Mouse (Mus musculus): ENCODE measurements around the gene Nkx2-2.

The Nkx2-2 gene

DNA sequence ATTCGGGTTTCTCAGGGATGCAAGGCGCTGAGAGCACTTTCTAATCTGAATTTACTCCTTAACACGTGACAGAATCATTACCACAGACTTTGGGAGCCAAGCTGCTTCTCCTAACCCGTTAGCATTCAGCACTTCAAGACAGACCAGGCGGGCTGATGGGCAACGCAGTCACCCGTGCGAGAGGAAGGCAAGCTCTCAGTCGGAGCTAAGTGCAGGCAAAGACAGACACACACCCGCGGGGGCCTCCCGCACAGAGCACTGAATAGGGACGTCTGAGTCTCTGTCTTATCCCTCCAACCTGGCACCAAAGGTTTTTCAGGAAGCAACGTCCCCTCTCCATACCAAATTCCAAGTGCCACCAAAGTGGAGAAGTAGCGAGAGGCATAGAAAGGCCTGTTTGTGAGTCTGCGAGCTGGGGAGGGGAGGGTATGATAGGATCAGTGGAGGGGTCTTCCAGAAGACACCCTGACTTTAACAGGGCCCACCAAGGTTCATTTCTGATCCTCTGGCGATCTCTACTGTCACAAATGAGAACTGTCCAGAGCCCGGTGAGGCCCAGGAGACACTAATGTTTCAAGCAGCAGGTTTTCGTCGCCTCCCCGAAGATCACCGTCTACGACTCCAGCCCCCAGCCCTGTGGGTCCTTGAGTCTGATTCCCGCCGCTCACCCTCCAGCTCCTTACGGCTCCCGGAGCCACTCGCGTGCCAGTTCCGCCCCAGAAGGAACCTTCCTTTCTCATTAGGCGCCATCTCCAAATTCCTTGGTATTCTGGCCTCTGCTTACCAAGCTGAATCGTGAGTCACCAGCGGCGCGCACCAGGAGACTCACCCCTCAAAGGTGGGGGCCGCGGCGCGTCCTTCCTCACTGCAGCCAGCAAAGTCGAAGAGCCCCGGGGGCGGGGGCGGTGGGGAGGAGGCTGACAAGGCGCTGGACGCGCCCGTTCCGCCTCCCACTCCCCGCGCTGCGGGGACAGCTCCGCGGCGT lies at the start of gene Nkx2-2:
TSS of gene Nkx2-2 (minus strand) at position 973 of the 985 bp plus-strand sequence.
- peak in 1 of 2 experiments; percentile 29 for DNase-seq

DNA sequence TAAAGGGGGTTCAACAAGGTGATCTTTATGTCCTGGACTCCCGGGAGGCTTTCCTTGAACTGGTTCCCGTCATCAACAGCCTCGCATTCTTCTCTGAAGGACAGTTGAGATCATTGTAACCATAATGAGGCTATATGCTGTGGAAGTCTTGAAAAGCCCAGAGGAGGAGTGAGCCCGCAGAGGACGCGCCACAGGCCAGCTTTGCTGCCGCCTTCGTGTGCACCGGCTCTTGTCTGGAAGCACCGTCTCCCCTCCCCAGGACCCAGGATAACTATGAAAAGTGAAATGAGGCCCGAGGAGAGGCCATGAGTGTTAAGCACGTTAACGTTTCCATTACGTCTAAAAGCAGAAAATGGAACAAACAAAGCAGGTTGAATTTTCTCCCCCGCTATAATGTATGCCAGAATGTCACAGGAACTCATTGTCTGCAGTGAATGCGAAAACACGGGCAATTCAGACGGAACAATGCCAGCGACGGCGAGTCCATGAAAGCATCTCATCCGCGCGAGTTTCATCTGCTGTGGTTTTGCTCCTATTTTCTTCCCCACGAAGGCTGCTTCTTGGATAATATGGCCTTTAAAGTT lies 41.8 kb upstream of the Nkx2-2 start:
- no peak for DNase-seq

DNA sequence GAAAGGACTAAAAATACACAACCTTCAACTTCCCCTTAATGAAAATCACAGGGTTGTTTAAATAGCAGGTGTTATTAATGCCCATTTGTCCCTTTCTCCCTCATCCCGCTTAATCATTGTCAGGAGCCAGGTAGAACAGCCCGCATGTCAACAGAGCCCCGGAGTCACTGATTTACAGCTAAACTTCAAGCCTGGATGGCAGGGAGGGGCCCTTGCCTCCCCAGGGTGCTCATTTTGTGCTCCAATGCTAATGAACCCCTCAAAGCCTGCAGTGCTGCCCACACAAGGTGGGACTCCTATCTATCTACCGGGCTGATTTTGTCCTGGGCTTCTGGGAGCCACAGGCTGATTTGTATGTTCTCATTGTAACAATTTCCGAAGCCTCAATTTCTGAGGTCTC lies 37.1 kb upstream of the Nkx2-2 start:
- DNase-seq = no peak

DNA sequence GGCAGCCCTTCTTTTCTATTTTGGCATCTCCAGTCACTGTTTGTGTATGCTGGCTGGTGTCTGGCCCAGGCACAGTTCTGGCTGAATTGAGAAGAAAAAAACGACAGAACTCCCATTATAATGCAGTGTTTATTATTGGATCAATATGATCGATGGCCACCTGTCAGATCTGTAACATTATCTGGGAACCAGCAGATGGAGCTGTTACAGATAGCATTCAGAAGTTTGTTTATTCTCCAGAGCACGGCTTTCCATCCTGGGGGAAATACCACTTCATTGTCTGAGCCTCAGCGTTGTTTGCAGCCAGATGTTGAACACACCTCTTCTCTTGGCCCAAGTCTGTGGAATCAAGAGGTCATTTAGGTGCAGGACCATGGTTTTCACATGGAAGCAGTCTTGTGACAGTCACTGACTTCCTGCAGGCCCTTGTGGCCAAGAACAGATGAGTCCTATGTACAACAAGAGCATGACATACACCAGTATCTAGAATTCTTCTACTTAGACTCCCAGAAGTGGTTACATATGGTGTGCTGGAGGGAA lies 11.1 kb upstream of the Nkx2-2 start:
- DNase-seq = no peak

DNA sequence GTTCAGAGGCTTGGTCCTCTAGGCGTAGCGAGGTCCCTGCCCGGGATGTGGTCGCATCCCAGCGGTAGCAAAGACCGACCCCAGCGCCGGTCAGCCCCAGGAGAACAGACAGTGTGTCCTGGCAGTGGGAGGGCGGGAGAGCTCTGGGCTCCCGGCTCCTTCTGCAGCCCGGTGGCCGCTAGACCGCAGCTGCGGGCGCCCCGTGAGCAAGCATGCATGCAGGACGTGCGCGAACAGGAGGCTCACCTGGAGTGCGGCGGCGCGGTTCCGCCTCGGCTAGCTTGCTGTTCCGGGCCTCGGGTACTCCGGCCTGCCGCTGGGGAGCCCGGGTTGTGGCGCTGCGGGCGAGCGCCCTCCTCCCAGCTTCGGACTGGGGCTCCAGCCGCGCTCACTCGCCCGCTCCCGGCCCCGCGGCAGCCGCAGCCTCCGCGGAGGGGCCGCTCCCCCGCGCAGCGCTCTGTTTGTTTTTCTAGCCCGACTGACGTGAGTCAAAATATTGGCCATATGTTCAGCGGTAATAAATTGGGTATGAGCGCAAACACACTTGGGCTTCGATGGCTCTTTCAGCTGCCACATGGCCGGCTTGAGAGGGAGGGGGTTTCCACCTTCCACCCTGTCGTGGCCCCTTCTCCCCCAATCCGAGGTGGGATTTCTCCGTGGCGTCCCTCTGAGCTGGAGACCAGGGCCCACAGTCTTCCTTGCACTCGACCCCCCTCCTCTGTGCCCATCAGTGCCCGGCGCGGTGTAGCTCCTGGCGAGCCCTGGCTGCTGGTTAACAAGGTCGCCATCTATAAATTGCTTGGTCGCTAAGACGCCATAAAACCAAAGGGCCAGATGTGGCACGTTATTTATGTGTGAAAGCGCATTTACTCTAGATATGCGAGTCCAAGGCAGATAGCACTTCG lies 920 bp upstream of the Nkx2-2 start:
- DNase-seq = peak in 1 of 2 experiments; percentile 15

DNA sequence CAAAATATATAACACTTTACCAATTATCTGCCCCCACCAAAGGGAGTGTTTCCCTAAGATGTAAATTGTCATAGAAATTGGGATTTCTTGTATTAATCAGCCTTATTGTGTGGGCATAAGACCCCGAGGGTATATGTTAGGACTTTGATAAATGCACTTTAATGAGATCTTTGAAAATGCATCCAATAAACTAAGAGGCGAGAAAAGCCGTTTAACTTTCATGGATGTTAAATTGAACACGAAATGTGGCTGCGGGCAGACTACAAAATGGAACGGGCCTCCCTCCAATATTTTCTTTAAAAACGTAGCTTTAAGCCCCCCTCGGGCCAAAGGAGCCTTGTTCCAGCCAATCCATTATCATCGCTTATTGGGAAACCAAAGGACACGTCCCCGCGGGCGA lies 1.3 kb downstream of the Nkx2-2 start:
- no peak for DNase-seq

DNA sequence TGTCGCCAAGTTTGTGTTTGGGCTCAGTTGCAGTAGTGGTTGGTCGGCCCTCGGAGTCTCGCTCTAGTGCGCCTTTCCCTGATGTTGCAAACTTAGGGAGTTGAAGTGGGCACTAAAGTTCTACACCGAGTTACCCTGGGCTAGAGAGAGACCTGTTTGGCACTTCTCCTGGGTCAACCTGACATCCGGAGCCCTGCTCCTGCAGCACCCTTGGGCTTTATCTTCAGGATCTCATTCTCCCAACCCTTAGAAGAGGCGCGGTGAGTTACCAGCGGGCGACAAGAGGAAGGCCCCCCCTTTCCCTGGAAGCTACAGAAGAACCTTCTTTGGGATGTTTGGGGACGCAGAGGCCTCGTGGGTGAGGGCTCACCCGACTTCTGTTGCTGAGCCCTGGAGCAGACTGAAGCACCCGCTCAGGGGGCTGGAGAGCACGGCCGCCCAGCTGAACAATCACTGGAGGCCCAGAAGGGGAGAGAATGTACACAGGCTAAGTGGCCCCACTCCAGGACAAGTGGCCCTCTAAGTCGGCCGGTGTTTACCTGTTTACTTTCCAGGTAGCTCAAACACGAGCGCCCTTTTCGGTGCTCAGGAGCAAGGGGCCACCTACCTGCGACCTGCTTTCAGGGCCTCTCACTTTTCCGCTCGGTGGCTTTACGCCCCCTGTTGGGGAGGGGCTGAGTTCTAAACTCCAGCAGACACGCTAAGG lies 3.6 kb downstream of the Nkx2-2 start:
- DNase-seq = no peak

DNA sequence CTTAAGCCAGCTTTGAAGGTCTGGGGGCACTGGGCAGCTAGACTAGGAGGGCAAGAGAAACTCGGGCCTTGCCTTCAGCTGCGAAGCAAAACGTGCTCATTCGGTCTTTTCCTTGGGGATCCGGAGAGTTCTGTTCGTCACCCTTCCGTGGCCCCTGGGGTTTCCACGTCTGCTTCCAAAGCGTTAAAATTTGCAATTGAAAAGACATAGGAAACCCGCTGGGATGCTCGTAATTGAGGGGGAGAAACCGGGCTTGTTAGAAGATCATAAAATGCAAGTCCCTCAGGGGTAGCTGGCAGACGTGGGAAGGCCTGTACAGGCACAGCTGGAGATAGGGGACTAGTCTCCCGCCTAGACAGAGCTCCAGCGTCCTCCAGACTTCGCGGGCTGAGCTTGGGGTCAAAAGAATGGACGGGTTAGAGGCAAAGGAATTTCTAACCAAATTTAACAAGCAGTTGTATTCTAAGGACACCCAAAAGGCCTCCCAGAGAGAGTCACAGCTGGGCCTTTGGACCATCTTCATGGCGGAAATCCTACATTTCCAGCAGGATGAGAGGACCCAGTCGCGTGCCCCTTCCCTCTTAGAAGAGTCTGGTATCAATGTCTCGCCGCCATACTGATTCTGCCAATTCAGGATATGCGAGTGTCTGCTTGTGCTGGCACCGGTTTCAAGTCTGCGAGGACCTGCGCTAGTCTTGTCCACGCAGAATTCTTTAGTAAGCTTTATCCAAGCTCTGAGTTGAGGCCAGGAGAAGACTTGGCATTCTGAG lies 4.3 kb downstream of the Nkx2-2 start:
- DNase-seq = no peak

DNA sequence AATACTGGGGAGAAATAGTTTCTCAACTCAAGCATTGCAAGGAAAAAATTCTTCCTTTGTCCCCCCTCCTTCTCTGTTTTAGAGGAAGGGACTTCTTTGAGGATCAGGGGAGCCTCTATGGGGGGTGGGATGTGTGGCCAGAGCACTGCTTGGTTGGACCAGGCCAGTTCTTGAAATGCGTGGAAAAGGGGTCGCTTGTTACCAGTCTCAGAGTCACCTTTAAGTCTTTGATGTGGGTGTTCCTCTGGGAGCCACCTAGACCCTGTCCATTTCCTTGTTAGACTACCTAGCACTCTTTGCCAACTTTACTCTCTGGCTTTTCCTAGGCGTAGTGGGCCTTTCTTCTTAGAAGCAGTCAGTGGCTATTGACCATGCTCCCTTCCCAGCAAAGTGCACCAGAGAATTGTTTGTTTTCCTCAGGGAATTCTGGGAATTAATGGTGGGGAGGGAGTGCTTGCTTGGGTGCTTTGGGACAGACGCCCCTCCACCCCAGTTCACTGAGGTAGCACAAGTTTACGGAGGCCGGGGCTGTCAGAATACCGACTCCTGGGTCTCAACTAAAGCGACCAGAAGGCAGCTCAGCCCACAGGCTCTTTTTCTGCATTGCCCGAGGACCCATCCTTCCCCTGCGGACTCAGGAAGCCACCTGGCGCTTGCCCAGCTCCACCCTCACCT lies 5.0 kb downstream of the Nkx2-2 start:
- no peak for DNase-seq

DNA sequence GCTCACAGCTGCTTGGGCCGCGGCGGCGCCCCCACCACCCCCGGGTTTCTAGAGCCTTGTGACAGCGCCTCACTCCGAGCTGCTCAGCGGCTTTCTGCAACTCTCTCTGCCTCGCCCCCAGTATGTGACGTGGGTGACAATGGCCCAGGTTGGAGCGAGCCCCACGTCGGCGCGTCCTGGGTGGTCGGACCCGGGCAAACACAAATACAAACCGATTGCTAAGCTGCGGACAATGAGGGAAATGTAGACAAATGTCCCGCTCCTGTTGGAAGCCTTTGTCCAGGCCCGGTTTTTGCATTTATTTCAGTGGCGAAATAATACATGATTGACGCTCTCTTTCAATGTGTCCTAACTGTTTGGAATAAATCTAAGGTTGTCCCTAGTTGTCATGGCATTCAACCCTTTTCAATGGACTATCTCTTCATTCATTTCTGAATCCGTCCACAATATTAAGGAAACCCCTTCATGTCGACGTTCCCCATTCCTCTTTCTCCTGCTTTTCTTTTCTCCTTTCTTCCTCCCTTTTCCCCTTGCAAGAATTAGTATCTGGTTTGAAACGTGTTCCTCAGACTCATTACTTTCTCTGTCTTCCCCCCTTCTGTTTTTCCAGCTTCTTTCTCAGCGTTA lies 5.9 kb downstream of the Nkx2-2 start:
- DNase-seq = peak in 1 of 2 experiments; percentile 29

DNA sequence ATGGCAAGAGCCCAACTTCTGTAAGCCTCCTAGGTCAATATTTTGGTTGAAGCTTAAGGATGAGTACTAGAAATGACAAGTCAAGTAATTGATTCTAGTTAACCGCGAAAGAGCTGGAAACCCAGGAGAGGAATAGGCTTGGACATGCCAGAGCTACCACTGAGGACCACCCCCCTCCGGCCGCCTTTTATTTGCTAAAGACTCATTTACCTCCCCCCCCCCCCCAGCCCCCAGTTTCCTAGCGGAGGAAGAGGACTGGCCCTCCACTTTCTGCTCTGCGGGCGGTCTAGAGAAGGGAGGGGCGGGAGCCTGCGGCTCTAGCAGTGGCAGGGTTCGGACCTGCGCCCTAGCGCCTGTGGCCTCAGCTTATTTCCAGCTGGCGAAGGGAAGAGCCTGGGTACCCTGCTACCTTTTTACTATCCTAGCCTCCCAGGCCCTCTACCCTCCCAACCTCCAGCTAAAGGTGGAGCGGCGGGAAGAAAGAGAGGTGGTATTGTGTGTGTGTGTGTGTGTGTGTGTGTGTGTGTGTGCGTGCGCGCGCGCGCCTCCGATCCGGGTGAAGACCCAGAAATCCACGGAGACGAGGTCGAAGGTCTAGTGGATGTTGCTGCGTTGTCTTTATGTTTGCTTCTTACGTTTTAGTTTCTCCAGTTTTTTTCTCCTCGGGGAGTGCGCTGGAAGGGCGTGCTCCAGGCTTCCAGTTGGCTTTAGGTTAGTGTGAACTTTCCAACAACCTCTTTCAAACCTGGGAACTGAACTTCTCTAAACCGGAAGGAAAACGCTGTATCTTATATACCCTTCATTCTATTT lies 6.8 kb downstream of the Nkx2-2 start:
- DNase-seq = peak in 1 of 2 experiments; percentile 22

DNA sequence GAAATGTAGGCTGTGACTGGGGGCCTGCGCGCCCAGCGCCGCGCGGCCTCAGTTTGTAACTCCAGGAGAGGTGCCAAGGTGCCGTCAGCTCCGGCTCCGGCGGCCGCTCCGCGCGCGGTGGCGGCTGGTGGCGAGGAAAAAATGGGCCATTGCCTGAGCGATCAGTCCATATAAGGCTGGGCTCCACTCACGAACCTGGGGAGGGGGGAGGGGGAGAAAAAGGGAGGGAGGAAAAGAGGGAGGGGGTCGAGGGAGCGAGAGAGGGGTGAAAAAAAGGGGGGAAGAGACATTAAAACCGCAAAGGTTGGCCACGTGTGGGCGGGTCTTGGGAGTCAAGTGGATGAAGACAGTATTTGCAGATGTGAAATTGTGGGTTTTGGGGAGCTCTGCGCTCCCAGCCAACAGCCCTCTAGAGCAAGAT lies 7.8 kb downstream of the Nkx2-2 start:
- DNase-seq = peak in 1 of 2 experiments; percentile 47

DNA sequence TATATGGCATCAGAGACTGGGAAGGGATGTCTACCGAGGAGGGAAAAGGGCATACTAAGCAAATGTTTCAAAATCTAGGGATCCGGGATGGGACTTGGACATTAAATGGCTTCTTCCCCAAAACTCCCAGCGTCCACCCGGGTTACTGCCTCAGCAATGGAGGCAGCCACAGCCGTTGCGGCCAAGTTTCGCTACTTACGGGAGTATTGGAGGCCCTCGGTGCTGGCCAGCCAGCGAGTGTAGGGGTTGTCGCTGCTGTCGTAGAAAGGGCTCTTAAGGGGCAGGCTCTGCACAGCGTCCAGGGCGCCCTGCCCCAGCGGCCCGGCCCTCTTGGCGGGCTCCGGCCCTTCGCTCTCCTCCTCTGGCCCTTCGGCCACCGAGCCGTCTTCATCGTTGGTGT lies 8.5 kb downstream of the Nkx2-2 start:
- DNase-seq = no peak

DNA sequence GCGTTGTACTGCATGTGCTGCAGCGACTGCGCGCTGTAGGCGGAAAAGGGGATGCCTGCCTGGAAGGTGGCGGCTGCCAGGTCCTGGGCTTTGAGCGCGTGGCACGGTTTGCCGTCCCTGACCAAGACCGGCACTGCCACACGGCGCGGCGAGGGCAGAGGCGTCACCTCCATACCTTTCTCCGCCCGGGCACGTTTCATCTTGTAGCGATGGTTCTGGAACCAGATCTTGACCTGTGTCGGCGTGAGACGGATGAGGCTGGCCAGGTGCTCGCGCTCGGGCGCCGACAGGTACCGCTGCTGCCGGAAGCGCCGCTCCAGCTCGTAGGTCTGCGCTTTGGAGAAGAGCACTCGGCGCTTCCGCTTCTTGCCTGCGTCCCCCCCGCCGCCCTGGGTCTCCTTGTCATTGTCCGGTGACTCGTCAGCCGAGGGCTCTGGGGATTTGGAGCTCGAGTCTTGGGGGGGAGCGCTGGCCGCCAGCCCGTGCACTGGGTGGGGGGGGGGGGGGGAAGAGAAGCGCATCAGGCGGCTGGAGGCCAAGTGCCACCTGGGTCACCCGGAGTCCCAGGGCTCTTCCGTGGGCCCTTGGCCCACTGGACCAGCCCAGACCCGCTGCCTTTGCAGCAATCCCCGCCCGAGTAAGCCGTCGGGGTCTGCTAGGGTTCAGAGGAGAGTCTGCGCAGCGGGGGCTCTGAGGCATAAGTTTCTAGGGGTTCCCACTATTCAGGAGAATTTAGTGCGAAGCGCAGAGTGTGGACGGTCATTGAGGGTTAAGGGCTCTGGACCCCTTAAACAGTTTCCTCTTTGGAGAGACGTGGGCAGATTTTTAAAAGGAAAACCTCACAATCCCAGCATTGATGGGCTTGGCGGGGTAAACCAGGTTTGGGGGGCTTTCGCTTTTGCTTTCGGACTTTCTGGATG lies 9.7 kb downstream of the Nkx2-2 start:
- DNase-seq = peak in 1 of 2 experiments; percentile 25

DNA sequence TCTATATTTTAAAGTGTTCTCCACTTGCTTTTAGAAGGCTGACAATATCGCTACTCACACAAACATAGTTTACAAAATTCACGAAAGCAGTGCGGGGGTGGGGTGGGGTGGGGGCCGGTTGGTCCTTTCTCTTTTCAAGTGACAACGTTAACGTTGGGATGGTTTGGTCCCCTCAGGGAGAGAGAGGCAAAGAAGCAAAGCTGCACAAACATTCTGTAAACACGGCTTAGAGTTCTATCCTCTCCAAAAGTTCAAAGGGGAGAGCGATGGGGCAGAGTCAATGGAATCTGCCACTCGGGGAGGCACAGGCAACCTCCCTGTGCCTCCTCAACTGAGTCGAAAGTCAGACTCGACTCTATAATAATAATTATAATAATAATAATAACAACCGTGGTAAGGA lies 10.5 kb downstream of the Nkx2-2 start:
- DNase-seq = no peak

DNA sequence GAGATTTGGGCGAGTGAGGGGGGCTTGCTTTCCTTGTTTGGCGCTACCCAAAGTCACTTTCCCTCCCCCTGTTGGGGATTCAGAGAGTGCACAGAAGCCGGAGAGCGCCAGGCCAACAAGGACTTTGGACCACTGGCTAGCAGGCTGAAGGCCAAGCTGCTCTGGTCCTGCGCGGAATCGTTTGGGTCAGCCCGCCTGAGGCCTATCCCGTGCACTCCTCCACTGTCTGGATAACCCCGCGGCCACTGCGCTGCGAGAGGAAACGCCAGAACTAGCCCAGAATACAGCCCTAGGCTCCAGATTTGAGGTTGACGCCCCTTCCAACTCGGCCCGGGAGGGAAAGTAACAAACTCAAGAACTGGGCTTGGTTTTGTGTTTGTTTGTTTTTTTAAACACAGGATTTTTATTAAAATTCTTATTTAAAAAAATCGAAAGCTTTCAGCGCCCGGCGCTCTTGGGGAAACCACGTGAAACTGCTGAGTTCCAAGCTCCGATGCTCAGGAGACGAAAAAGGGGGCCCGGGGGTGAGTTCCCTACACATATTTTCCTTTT lies 11.3 kb downstream of the Nkx2-2 start:
- DNase-seq = peak in 1 of 2 experiments; percentile 21

DNA sequence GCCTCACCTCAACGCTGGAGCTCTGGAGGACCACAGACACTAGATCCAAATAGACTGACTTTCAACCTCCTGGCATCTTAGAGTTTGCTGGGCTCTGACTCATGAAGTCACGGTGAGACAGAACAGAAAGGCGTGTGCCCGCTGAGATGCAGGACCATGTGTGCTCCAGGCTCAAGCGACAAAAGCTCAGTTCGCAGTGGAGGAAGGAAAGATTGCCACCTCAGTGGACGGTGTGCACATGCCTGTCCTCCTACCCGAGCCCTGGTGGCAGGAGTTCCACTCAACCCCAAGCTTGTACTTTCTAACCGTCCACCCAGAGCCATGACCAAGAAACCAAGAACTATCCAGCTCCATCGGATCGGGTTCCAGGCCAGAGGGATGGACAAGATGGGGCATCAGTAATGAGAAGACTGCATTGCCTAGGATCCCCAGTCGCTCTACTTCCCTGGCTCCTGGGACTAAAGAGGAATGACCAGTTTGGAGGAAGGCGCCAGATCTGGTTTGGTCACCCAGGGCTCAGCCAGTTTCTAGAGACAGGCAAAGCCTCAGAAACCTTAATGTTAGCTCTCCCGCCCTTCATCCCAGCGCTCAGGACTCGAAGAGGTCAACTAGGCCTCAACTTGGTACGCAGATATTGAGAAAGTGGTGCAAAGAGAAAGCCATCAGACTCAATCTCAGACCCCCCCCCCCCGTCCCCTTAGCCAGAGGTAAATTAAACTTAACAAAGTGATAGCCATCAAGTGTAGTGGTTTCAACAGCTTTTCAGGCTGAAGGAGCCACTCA lies 11.9 kb downstream of the Nkx2-2 start:
- no peak for DNase-seq
